Mouse (Mus musculus): ENCODE measurements around the gene Dynll2. TPM values are rescaled to one million over a fixed set of nuclear protein-coding genes. Genes with fewer than 3 reads are reported as not detected.

The Dynll2 gene
- total RNA-seq (2014; fragmentation: Nextera tagmentation): 10.4 and 12.3 TPM in 2 replicates
- total RNA-seq (2017): 13.2 and 17.4 TPM in 2 replicates
- 45.5 and 48.2 TPM in 2 replicates for polyA plus RNA-seq (2012)

GRCm38 (mm10) chr11:87986831-87987793 is at the start of gene Dynll2:
Gene Dynll2, minus strand, starts transcription at chr11:87987533.
- Histone ChIP-seq H3K4me3 (ENCODE audit: low read depth, low read length) (peak within 1 kb of the TSS; percentile 87), H3K4me1 (ENCODE audit: insufficient read depth, low read depth, low read length) (peaks cover 29% of the 10 kb centered on the region), H3K27me3 (ENCODE audit: insufficient read depth, low read length) (peaks cover 12% of the 10 kb centered on the region), H3K9me3 (replicated peaks) (no peaks in the 10 kb centered on the region), H3K36me3 (replicated peaks) (peaks cover 30% of the 10 kb centered on the region)
- TF ChIP-seq POLR2AphosphoS5 (IDR thresholded peaks at IDR 0.05; ENCODE audit: insufficient replicate concordance, low read depth, low read length) (no peak), CTCF (IDR thresholded peaks at IDR 0.05; ENCODE audit: low read depth, low read length) (no peak), TAL1 (conservative IDR thresholded peaks at IDR 0.05; ENCODE audit: low read depth, low read length) (no peak), GATA2 (IDR thresholded peaks at IDR 0.05; ENCODE audit: borderline replicate concordance, low read depth, low read length) (no peak), GATA1 (IDR thresholded peaks at IDR 0.05; ENCODE audit: borderline replicate concordance, low read length) (no peak)
- DNase-seq (ENCODE audit: low spot score): peak; percentile 91
- peak; percentile 86 for ATAC-seq (ENCODE audit: extremely low read depth, insufficient number of reproducible peaks, low FRiP score, poor library complexity, severe bottlenecking)

- Histone ChIP-seq H3K27me3 (ENCODE audit: insufficient read depth, low read length) (no peaks in the 10 kb centered on the region), H3K4me3 (ENCODE audit: low read depth, low read length) (no peak overlapping the region), H3K4me1 (ENCODE audit: insufficient read depth, low read depth, low read length) (no peaks in the 10 kb centered on the region; the same call in 1 of the 2 replicates), H3K9me3 (replicated peaks) (no peaks in the 10 kb centered on the region), H3K36me3 (replicated peaks) (peaks cover 40% of the 10 kb centered on the region)
- TF ChIP-seq POLR2AphosphoS5 (IDR thresholded peaks at IDR 0.05; ENCODE audit: insufficient replicate concordance, low read depth, low read length) (no peak), GATA1 (IDR thresholded peaks at IDR 0.05; ENCODE audit: borderline replicate concordance, low read length) (no peak), CTCF (IDR thresholded peaks at IDR 0.05; ENCODE audit: low read depth, low read length) (no peak), TAL1 (conservative IDR thresholded peaks at IDR 0.05; ENCODE audit: low read depth, low read length) (no peak), GATA2 (IDR thresholded peaks at IDR 0.05; ENCODE audit: borderline replicate concordance, low read depth, low read length) (no peak)
- no peak for ATAC-seq (ENCODE audit: extremely low read depth, insufficient number of reproducible peaks, low FRiP score, poor library complexity, severe bottlenecking)
- no peak for DNase-seq (ENCODE audit: low spot score)
Observed at GRCm38 (mm10) chr11:88036761-88037251, 49.5 kb upstream of the Dynll2 start.

GRCm38 (mm10) chr11:88035970-88036369 is 48.6 kb upstream of the Dynll2 start:
- Histone ChIP-seq H3K27me3 (ENCODE audit: insufficient read depth, low read length) (no peaks in the 10 kb centered on the region), H3K4me1 (ENCODE audit: insufficient read depth, low read depth, low read length) (no peaks in the 10 kb centered on the region; the same call in 1 of the 2 replicates), H3K9me3 (replicated peaks) (no peaks in the 10 kb centered on the region), H3K4me3 (ENCODE audit: low read depth, low read length) (no peak overlapping the region), H3K36me3 (replicated peaks) (peaks cover 40% of the 10 kb centered on the region)
- DNase-seq (ENCODE audit: low spot score): no peak
- no peak for ATAC-seq (ENCODE audit: extremely low read depth, insufficient number of reproducible peaks, low FRiP score, poor library complexity, severe bottlenecking)
- TF ChIP-seq TAL1 (conservative IDR thresholded peaks at IDR 0.05; ENCODE audit: low read depth, low read length) (no peak), GATA1 (IDR thresholded peaks at IDR 0.05; ENCODE audit: borderline replicate concordance, low read length) (no peak), POLR2AphosphoS5 (IDR thresholded peaks at IDR 0.05; ENCODE audit: insufficient replicate concordance, low read depth, low read length) (no peak), CTCF (IDR thresholded peaks at IDR 0.05; ENCODE audit: low read depth, low read length) (no peak), GATA2 (IDR thresholded peaks at IDR 0.05; ENCODE audit: borderline replicate concordance, low read depth, low read length) (no peak)

GRCm38 (mm10) chr11:88031753-88032152 is 44.4 kb upstream of the Dynll2 start:
- DNase-seq (ENCODE audit: low spot score) (no peak), ATAC-seq (ENCODE audit: extremely low read depth, insufficient number of reproducible peaks, low FRiP score, poor library complexity, severe bottlenecking) (no peak)
- H3K36me3 ChIP-seq (replicated peaks): peaks cover 24% of the 10 kb centered on the region
- H3K9me3 ChIP-seq (replicated peaks): no peaks in the 10 kb centered on the region
- no peak for TF ChIP-seq GATA1 (IDR thresholded peaks at IDR 0.05; ENCODE audit: borderline replicate concordance, low read length)
- TF ChIP-seq TAL1 (conservative IDR thresholded peaks at IDR 0.05; ENCODE audit: low read depth, low read length): no peak
- TF ChIP-seq POLR2AphosphoS5 (IDR thresholded peaks at IDR 0.05; ENCODE audit: insufficient replicate concordance, low read depth, low read length): no peak
- no peak for TF ChIP-seq GATA2 (IDR thresholded peaks at IDR 0.05; ENCODE audit: borderline replicate concordance, low read depth, low read length)
- no peak for TF ChIP-seq CTCF (IDR thresholded peaks at IDR 0.05; ENCODE audit: low read depth, low read length)
- peaks cover 9% of the 10 kb centered on the region for H3K27me3 ChIP-seq (ENCODE audit: insufficient read depth, low read length)
- no peaks in the 10 kb centered on the region for H3K4me1 ChIP-seq (ENCODE audit: insufficient read depth, low read depth, low read length)
- no peak overlapping the region for H3K4me3 ChIP-seq (ENCODE audit: low read depth, low read length)

GRCm38 (mm10) chr11:88030836-88031235 is 43.5 kb upstream of the Dynll2 start:
- no peak for DNase-seq (ENCODE audit: low spot score)
- Histone ChIP-seq H3K4me1 (ENCODE audit: insufficient read depth, low read depth, low read length) (no peaks in the 10 kb centered on the region), H3K9me3 (replicated peaks) (no peaks in the 10 kb centered on the region), H3K27me3 (ENCODE audit: insufficient read depth, low read length) (peaks cover 9% of the 10 kb centered on the region), H3K4me3 (ENCODE audit: low read depth, low read length) (no peak overlapping the region), H3K36me3 (replicated peaks) (peaks cover 20% of the 10 kb centered on the region)
- TF ChIP-seq CTCF (IDR thresholded peaks at IDR 0.05; ENCODE audit: low read depth, low read length) (no peak), TAL1 (conservative IDR thresholded peaks at IDR 0.05; ENCODE audit: low read depth, low read length) (no peak), GATA2 (IDR thresholded peaks at IDR 0.05; ENCODE audit: borderline replicate concordance, low read depth, low read length) (no peak)
- ATAC-seq (ENCODE audit: extremely low read depth, insufficient number of reproducible peaks, low FRiP score, poor library complexity, severe bottlenecking): no peak

- H3K4me3 ChIP-seq (ENCODE audit: low read depth, low read length): no peak overlapping the region
- DNase-seq (ENCODE audit: low spot score) (no peak), ATAC-seq (ENCODE audit: extremely low read depth, insufficient number of reproducible peaks, low FRiP score, poor library complexity, severe bottlenecking) (no peak)
- no peaks in the 10 kb centered on the region for H3K9me3 ChIP-seq (replicated peaks)
- no peaks in the 10 kb centered on the region for H3K4me1 ChIP-seq (ENCODE audit: insufficient read depth, low read depth, low read length)
- TF ChIP-seq GATA2 (IDR thresholded peaks at IDR 0.05; ENCODE audit: borderline replicate concordance, low read depth, low read length): no peak
- TF ChIP-seq CTCF (IDR thresholded peaks at IDR 0.05; ENCODE audit: low read depth, low read length): no peak
- TF ChIP-seq GATA1 (IDR thresholded peaks at IDR 0.05; ENCODE audit: borderline replicate concordance, low read length): no peak
- TF ChIP-seq TAL1 (conservative IDR thresholded peaks at IDR 0.05; ENCODE audit: low read depth, low read length): no peak
- no peak for TF ChIP-seq POLR2AphosphoS5 (IDR thresholded peaks at IDR 0.05; ENCODE audit: insufficient replicate concordance, low read depth, low read length)
- peaks cover 9% of the 10 kb centered on the region for H3K27me3 ChIP-seq (ENCODE audit: insufficient read depth, low read length)
- peaks cover 19% of the 10 kb centered on the region for H3K36me3 ChIP-seq (replicated peaks)
Observed at GRCm38 (mm10) chr11:88030219-88030618, 42.9 kb upstream of the Dynll2 start.

Measured in G1E (cell line).